Mouse (Mus musculus) 416B (cell line): ENCODE data around the gene Apobec1.
"Not testable (repeated sequence)": the region's sequence is repeated elsewhere in the genome, so short reads cannot be mapped to it uniquely, and the experiment has no call there.

Experiments
- DNase-seq: peaks from one replicate; pipeline ENCODE4 v3.0.0; 2011; ENCODE audit warnings: low read depth

The Apobec1 gene

DNA sequence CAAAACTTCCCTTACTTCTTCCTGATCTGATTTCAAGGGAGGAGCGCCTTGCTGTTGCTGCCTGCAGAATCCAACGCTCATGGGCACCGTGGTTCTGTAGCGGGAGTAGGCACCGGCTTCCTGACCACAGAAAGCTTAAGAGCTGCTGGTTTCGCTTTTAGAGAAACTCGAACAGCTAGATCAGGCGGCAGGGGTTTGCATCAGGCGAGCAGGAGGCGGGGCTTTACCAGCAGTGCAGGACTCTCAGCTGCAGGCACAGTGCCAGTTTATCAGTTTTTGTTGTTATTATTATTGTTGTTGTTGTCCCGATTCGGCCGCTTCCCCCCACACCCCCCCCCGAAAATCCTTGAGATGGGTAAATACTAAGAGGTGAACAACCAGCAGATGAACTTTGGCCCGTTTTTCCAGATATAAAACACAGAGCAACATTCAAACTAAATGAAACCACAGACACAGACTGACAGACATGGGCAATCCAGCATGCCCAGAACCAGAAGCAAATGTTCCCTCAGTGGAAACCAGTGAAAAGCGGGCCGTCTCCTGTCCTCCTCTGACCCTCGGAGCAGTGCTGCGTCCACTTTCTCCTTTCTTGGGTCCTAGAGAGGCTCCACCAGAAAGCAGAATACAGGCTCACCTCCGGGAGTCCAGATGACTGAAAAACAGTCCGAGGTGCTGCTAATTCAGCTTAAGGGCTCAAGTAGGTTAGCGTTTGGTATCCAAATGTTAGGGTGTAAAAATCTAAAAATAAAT, at the start of gene Apobec1:
Gene Apobec1 (minus strand): TSS at position 203 of the 750 bp plus-strand sequence.
- DNase-seq: peak; percentile 98

DNA sequence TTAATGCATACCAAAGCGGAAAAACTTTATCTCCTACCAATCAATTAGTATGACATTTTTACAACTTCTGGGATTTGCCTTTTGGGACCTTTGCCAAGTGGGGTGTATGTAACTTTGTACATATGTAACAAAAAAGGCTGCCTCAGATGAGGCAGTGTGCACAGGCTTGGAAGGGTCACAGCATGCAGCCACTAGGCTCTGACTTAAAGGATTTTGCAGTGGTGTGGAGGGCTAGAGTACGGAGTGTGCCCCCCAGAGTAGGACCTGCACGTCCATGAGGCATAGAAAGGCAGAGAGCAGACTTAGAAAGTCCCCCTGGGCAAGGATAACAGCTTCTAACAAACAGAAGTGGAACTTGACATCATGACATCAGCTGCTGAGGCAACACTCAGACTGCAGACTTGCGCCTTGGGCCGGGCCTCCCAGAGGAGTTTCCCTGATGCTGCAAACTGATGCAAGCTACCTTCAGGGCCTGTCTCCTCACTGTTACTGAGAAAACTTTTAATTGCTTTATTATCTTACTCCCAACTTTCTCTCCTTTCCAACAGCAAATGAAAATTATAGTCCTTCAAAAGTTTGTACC, 48.2 kb upstream of the Apobec1 start:
- DNase-seq: no peak

DNA sequence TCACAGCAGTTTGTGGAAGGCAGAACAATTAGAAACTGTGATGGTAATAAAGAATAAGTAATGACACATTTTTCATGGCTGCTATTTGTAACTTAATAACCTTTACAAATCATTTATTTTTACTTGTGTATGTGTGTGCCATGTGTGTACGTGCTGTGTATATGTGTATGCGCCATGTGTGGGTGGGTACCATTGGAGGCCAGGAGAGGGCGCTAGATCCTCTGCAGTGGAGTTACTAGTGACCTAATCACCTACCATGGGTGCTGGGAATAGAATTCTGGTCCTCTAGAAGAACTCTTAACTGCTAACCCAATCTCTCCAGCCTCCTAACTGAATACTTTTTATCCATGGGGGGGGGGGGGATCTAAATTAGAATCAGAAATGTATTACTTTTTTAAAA, 47.7 kb upstream of the Apobec1 start:
- DNase-seq: no peak

DNA sequence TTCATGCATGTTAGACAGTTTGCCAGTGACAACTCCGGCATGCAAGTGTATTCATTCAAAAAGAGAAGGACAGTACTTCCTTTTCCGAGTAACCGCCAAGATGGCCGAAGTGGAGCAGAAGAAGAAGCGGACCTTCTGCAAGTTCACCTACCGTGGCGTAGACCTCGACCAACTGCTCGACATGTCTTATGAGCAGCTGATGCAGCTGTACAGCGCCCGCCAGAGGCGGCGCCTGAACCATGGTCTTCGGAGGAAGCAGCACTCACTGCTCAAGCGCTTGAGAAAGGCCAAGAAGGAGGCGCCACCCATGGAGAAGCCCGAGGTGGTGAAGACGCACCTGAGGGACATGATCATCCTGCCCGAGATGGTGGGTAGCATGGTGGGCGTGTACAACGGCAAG, 42.0 kb upstream of the Apobec1 start:
- not testable (repeated sequence) for DNase-seq

DNA sequence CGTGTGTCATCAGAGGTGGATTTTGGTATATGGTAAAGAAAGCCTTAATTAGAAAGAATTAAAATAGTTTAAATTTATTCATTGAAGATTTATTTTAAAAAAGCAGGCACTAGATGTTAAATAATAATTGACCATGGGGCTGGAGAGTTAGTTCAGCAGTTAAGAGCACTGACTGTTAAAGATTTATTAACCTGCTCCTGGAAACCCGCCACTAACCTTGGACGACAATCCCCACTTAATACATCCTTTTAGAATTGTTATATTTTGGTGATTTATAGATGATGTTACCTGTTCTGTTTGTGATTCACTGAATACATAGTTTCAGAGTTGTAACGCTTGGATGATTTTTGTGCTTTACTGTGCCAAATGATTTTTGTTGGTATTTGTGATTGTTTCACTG, 35.3 kb upstream of the Apobec1 start:
- DNase-seq: not testable (repeated sequence)

DNA sequence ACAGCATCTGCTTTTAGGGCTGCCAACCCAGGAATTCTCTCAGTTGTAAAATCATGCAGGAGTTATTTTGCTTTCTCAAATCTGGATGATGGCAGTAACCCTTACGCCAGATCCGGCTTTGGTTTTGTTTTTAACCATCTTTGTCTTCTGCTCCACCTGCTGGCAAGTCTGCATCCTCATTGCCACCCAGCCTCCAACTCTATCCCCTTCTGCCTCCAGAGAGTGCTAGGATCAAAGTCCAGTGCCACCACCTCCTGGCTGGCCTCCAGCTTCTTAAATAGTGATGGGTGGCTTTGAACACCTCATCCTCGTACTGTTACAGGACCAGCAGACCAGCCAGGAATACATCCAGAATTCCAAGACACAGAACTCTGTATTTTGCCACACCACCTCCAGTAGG, 34.4 kb upstream of the Apobec1 start:
- DNase-seq: no peak

DNA sequence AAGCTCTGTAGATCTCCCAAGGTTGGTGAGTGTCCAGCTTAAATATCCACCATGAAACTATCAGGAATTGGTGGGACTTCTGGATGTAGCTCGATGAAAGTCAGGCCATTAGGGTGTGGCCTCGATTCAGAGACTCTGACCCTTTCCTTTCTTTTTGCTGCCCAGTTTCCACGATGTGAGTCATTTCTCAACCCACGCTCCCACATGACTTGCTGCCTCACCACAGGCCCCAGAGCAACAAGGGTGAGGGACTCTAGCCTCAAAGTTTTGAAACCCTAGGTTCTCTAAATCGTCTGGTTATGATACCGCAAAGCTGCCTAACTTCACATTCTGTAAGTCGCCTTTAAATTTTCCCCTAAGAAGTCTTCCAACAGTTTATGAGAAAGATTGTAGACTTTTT, 33.1 kb upstream of the Apobec1 start:
- DNase-seq: peak; percentile 73

DNA sequence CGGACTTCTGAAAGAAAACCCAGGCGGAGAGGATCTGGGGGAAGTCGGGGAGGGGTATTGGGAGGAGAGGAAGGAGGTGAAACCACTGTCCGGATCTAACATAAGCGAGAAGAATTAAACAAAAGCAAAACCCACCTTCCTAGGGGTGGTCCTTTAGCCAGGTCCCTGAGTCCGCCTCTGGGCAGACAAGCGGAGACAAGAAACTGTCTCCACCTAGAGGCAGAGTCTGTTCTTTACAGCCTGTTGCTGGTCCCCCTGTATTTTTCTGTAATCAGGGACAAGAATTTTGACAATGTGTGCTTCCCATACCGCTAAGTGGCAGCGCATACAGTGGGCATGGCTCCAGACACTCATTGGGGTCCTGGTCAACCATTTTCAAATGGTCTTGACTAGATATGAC, 31.2 kb upstream of the Apobec1 start:
- DNase-seq: peak; percentile 54

DNA sequence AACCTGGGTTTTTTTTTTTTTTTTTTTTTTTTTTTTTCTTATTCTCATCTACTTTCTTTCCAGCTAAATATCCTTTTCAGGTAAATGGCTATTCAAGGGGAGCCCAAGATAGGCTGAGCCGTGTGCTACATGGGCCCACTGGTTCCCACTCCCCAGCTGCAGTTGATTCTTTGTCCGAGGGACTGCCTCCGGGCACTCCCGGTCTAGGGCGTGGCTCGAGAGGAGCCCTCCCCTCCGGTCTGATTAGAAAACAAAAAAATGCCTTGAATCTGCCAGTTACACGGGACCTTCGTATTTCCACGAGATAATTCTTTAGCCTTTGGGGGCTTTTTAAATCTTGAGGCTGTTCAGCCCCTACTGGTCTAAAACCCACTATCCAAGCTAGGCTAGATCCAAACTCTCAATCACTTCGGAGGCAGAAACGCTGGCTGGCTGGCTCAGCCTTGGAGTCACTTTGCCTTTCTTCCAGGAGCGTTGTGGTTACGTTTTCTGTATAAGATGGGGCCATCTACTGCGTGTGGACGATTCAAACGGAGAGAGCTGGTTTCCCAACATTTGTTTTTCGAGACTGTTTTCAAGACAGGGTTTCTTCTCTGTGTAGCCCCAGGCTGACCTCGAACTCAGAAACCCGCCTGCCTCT, 25.3 kb upstream of the Apobec1 start:
- DNase-seq: no peak

DNA sequence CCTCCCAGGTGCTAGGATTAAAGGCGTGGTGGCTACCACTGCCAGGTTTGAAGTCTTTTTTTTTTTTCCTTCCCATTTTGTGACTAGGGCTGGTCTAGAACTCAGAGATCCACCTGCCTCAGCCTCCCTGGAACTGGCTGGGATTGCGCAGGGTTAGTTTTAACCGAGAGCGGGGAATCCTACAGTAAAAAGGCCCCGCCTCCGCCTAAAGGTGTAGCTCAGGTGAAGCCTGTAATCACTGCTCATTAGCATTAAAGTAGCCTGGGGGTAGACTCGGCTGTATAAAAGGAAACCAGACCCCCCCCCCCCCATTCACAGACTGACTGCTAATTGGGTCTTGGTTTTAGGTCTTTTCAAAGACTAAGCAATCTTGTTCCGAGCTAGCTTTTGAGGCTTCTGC, 23.9 kb upstream of the Apobec1 start, which contains the start of gene Dppa3:
Gene Dppa3 (plus strand): TSS at position 301 of the 400 bp plus-strand sequence.
- no peak for DNase-seq

DNA sequence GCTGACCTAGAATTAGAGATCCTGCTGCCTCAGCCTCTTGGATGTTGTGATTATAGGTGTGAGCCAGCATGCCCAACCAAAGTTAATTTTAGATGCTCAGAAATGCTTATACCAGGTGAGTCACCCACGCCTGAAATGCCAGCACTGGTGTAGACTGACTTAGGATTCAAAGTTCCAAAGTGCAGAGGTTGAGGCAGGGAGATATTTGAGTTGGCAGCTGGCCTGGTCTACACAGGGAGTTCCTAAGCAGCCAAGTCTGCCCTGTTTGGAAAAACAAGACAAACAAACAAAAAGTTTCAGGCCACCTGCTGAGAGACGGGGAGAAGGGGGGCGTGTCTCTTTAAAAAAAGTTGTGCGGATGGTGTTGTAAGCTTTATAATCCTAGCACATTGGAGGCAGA, 22.9 kb upstream of the Apobec1 start:
- DNase-seq: no peak

DNA sequence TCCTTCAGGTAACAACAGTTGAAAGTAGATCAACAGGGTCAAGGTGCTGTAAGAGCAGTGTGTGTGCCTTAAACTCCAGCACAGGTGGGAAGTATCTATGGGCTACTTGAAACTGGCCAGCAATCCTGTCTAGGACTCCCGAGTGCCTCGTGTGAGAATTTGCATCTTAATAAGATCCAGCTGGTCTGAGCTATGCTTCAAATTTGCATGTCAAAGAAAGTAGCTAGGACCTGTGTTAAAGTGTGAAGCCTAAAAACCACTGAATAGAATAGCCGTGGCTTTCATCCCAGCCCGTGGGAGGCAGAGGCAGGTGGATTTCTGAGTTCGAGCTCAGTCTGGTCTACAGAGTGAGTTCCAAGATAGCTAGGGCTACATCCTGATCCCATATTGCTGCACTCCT, 22.2 kb upstream of the Apobec1 start:
- DNase-seq: no peak

DNA sequence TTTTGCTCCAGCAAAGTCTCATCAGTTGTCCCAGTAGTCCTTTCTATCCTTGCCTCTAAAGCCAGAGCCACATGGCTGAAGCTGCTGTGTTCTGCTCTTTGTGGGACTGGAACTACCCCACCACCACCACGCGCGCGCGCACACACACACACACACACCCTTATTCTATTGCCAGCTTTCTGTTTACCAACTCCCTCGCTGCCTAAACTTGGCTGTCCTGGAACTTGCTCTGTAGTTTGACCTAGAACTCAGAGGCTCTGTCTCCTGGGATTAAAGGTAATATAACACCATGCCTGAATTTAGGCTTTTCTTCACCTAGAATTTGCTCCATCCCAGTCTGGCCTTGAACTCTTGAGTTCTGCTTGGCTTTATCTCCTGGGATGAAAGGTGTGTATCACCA, 18.8 kb upstream of the Apobec1 start:
- DNase-seq: no peak

DNA sequence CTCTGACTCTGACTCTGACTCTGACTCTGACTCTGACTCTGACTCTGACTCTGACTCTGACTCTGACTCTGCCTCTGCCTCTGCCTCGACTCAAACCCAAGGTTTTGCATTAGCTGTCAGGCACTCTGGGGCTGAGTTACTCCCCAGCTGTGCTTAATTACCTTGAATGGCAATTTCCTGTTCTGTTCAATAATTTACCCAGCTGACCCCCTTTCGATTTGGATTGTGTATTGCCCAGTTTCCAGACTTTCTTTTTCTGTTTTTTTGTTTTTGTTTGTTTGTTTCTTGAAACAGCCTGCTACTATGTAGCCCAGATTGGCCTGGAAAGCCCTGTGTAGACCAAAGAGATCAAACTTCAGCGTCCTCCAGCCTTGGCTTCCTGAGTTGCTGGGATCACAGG, 13.8 kb upstream of the Apobec1 start:
- DNase-seq: no peak

DNA sequence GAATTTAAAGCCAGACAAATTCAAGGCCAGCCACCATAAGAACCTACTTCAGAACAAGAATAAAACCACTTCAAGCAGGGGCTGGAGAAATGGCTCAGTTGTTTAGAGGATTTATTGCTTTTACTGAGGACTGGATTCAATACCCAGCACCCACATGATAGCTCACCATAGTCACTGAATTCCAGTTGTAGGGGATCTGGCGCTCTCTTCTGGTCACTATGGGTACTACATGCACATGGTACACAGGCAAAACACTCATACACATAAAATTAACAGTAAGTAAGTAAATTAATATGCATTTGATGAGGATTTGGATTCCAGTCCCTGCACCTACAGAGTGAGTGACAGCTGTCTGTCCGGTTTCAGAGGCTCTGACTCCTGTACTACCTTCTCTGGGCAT, 11.8 kb upstream of the Apobec1 start:
- peak; percentile 40 for DNase-seq

DNA sequence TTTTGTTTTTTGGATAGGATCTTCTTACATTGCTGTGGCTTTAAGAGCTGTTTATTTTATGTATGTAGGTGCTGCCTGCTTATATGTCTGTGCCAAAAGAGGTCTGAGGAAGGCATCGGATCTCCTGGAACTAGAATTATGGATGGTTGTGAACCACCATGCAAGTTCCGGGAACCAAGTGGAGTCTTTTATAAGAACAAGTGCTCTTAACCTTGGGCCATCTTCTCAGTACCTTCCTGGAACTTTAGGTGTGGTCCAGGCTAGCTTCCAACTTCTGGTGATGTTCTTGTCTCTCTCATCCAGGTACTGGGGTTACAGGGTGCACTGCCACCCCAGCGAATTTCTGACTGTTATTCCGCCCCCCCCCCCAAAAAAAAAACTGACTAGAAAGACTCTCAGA, 10.2 kb upstream of the Apobec1 start:
- no peak for DNase-seq

DNA sequence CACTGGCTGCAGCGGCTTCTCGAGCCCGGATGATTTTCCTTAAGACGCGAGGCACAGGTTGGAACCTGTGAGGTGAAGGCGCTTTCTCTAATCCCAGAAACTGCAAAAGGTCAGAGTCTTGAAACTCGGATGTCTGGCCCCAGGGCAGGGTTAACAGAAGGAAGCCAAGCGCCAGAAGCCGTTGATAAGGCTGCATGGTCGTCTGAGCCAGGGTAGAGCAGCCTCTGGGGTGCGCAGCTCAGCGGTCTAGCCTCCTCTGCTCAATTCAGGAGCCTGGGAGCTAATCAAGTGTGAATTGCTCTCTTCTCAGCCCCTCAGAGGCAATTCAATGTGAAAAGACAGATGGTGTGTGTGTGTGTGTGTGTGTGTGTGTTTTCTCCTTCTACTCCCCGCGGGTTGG, 7.5 kb upstream of the Apobec1 start, which contains the start of gene Gdf3:
Gene Gdf3 (minus strand): TSS at position 317 of the 400 bp plus-strand sequence.
- DNase-seq: no peak

DNA sequence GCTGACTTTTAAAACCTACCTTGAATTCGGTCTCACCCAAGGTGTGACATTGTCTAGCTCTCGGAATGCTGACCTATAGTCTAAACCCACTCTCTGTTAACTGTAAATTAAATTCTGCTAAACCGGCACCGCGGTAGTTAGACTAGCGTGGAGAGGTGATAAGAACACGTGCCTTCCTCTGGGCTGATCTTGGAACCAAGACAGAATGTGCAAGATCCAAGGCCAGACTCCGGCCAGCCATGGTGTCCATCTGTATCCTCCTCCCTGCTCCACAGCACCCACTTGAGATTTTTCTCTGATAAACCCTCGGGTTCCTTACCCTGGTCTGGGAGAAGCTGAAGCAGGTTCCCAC, 7.1 kb upstream of the Apobec1 start:
- no peak for DNase-seq

DNA sequence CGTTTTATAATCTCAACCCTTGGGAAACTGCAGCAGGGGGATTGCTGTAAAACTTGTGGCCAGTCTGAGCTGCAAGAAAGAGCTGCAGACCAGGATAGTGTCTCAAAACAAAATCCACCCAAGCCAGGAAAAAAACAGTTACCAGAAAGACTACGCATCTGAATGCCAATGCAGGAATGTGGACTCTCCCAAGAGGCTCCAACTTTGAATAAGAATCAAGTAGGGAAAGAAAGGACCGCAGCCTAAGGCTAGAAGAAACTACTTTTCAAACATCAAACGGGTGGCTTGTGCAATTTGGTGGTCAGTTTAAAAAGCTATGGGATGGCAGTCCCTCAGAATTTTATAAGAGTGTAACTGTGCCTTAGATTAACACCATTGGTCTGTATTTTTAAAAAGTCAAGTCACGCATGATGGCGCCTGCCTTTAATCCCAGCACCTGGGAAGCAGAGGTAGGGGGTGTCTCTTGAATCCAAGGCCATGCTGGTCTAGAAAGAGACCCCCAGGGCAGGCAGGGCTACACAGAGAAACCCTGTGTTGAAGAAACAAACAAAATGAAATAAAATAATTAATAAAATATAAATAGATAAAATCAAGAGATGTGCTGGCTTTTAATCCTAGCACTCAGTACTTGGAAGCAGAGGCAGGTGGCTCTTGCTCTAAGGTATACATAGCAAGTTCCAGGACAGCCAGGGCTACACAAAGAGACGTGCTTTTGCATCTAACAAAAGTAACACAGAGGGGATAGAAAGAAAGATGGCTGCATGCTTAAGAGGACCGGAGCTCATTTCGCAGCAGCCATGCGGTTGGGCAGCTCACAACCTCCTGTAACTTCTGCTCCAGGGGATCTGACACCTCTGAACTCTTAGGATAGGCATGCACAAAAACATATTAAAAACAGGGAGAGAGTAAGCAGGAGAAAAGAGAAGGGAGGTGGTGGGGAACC, 6.5 kb upstream of the Apobec1 start:
- no peak for DNase-seq

DNA sequence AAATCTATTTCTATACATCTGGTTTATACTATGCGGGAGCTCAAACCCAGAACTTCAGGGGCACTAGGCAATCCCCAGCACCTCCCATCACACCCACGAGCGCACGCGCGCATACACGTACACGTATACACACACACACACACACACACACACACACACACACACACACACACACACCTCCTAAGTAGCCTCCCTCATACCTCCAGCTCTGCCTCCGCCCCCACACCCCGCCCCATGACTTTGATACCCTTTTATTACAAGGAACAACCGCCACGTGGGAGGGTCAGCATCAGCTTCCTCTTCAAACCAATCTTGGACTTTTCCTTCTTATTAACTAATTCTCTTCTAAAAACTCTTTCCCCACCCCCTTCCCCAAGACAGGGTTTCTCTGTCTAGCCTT, 5.5 kb upstream of the Apobec1 start:
- DNase-seq: no peak

DNA sequence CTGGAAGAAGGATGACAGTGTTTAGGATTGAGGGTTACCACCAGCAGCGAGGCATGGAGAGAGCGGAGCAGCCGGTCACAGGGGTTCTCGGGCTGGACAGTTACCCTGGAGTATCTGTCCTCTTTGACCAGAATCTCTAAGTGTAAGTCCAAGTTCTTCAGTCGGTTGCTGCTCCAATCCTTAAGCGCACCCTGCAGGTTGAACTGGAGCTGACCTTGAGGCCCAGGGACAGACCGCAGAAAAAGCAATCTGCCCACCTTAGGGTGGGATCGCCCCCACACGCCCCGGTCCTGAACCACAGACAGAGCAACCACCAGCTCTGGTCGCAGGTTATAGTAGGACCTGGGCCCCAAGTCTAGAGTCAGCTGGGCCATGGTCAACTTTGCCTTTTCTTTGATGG, 4.4 kb upstream of the Apobec1 start:
- no peak for DNase-seq

DNA sequence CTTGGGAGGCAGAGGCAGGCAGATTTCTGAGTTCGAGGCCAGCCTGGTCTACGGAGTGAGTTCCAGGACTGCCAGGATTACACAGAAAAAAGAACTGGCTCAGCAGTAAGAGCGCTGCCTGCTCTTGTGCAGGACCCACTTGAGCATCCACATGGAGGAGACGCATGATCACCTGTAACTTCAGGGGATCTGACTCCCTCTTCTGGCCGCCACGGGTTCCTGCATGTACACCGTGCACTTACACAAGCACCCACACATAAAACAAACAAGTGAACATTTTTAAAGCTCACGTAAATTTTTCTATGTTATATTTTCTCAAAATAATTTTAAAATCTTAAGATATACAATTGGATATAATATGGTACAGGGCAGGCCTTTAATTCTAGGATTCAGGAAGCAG, 3.2 kb upstream of the Apobec1 start:
- DNase-seq: peak; percentile 69
